Mouse (Mus musculus): Measurements from ENCODE around the gene 1700029J07Rik. TPM values are rescaled to one million over a fixed set of nuclear protein-coding genes. Genes with fewer than 3 reads are reported as not detected.

1700029J07Rik gene
- polyA plus RNA-seq, 1 experiment from 2014 or later: 1.2 TPM

Other genes starting within 250 kb of the 1700029J07Rik start
- gene Pdlim3, start 89.8 kb downstream of the 1700029J07Rik start, polyA plus RNA-seq (2016; fragmentation: Nextera tagmentation; extraction: Ambion mirVana): 2.1 and 3.7 TPM in 2 replicates
- gene Ccdc110, start 40.6 kb downstream of the 1700029J07Rik start, polyA plus RNA-seq (2016; fragmentation: Nextera tagmentation; extraction: Ambion mirVana): not detected in 2 replicates
- gene Ufsp2, start 276 bp upstream of the 1700029J07Rik start, polyA plus RNA-seq (2016; fragmentation: Nextera tagmentation; extraction: Ambion mirVana): 38.3 and 45.4 TPM in 2 replicates
- gene Lrp2bp, start 24.1 kb upstream of the 1700029J07Rik start, polyA plus RNA-seq (2016; fragmentation: Nextera tagmentation; extraction: Ambion mirVana): 0.16 TPM in 1 of 2 replicates, not detected in the other
- 8.8 and 9.6 TPM in 2 replicates for gene Ankrd37, start 30.5 kb upstream of the 1700029J07Rik start, polyA plus RNA-seq (2016; fragmentation: Nextera tagmentation; extraction: Ambion mirVana)
- gene Cfap97, start 176.5 kb upstream of the 1700029J07Rik start, polyA plus RNA-seq (2016; fragmentation: Nextera tagmentation; extraction: Ambion mirVana): 12.1 and 12.5 TPM in 2 replicates
- gene Snx25, start 176.9 kb upstream of the 1700029J07Rik start, polyA plus RNA-seq (2016; fragmentation: Nextera tagmentation; extraction: Ambion mirVana): 5.7 and 6.2 TPM in 2 replicates
- gene Slc25a4, start 236.0 kb upstream of the 1700029J07Rik start, polyA plus RNA-seq (2016; fragmentation: Nextera tagmentation; extraction: Ambion mirVana): 144 and 148 TPM in 2 replicates

All from liver, embryonic 12.5 days (tissue).